Mouse (Mus musculus) common myeloid progenitor, adult 5-6 weeks (primary cell): ENCODE results near the gene Cep89. TPM values are rescaled to one million over a fixed set of nuclear protein-coding genes. Genes with fewer than 3 reads are reported as not detected.

Experiments
- ATAC-seq: replicated peaks from 2 replicates; pipeline ENCODE4 v1.8.0; 2016; ENCODE audit warnings: low read depth, mild to moderate bottlenecking, moderate TSS enrichment, inconsistent platforms; ENCODE audit not compliant: poor library complexity, severe bottlenecking
- total RNA-seq: library from RNA; stranded (forward); fragments of 200-1000, 187-1606 nt; gene quantifications from 2 replicates; pipeline ENCODE4 v1.2.3, GENCODE M21; 2017

The Cep89 gene
- total RNA-seq, 1 experiment from 2014 or later: 10.6 TPM

DNA sequence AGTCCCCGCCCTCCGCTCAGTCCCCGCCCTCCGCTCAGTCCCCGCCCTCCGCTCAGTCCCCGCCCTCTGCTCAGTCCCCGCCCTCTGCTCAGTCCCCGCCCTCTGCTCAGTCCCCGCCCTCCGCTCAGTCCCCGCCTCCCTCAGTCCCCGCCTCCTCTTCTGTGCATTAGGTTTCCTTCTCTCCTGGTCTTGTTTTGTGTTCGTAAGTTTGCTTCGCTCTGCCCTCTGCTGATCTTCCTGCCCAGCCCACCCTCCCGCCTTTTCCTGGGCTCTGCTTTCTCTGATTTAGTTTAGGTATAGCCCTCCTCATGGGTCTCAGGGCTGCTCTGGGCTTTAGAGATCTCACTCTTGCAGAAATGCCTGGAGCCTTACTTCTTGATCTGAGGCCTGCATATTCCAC, 15.0 kb upstream of the Cep89 start:
- no peak for ATAC-seq

DNA sequence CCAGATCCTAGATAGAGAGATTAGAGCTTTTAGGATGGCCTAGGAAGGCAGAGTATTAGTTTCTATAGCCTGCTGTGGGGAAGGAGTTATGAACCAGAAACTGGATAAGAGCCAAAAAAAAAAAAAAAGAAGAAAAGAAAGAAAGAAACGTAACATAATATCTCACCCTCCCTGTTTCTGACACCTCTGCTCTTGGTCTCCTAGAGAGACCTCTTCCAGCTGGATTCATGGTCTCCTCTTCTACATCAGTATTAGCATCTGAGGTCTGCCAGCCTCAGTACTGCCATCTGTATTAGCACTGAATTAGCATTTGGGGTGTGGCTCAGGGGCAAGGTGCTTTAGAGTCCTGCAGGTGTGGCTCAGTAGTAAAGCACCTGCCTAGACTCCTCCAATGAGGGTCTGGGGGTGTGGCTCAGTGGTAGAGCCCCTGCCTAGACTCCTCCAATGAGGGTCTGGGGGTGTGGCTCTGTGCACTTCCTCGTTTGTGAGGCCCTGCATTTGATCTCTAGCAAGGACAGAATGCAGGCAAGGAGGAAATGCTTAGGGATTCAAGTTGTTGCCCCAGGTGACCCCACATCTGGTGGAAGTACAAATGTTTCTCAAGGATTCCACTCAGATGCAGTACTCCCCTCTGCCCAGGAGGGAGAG, 14.0 kb upstream of the Cep89 start:
- peak; percentile 30; the same call in 1 of the 2 replicates for ATAC-seq

DNA sequence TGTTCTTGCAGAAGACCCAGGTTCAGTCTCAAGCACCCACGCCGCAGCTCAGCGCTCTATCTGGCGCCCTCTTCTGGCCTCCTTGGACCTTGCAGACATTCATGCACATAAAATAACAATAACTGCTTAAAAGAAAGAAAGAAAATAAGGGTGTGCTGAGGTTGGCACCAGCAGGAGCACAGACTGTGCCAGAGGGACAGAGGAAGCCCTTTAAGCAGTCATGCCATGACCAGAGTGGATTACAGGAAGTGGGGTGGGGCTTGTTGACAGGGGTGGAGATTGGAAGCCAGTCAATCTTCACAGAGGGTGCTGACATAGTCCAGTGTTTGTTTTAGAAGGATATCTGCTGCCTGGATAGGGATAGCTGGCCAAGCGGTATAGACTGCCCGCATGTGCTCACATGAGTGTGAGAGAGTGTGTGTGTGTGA, 10.3 kb upstream of the Cep89 start:
- ATAC-seq: peak; percentile 39; the same call in 1 of the 2 replicates

DNA sequence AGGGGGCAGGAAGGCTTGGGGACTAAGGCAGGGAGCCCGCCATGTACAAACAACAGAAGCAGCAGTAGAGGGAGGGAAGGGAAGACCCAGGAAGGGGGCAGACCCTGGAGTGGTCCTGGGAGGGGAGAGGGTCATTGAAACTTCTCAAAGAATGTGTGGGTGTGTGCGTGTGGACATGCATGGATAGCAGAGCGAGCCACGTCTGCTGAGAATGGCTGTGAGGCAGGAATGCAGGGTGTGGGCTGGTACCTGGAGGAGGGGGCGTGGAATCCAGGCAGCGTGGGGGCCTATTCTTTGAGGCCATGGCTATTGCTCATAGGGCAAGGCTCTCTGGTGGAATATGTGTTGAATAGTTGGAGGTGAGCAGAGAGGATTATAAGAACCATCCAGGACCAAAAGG, 8.1 kb upstream of the Cep89 start:
- ATAC-seq: no peak

DNA sequence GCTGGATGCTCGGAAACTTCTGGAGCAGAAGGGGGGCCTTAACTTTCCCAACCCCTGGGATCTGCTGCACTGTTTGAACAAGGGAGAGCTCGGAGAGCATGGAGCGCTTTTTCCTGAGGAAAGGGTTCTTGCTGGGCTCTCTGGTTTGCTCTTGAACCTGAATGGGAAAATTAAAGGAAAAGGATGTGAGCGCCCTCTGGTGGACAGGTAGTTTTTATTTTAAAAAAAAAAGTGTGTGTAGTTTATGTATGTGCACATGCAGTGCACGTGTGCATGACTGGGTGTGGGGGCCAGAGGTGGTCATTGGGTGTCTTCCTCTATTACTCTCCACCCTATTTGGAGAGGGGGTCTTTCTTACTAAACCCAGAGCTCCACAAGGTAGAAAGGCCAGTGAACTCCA, 3.9 kb upstream of the Cep89 start:
- ATAC-seq: no peak

DNA sequence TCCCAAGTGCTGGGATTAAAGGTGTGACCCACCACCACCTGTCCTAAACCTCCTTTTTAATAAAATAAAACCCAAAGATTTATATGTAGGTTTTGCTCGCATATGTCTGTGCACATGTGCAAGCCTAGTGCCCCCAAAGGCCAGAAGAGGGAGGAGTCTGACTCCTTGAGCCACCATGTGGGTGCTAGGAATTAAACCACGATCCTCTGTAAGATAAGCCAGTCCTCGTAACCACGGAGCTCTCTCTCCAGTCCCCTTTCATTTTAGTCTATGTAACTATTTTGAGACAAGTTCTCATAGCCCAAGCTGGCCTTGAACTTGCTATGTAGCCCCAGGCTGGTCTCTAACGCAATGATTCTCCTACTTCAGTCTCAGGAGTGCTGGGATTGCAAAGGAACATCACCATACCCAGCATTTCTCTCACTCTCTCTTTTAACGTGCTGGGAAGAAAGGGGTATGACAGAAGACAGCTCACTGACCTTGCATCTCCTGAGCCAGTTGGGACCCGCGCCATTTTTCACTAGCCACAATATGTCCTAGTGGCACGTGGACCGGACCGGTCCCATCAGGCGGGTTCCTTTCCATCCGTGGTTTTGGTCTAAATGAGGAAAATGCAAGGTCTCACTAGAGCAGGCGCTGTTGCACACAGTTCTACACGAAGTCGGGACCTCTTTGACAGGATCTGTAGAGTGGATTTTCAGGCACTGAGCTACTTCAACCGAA, 940 bp upstream of the Cep89 start:
- peak; percentile 26 for ATAC-seq

DNA sequence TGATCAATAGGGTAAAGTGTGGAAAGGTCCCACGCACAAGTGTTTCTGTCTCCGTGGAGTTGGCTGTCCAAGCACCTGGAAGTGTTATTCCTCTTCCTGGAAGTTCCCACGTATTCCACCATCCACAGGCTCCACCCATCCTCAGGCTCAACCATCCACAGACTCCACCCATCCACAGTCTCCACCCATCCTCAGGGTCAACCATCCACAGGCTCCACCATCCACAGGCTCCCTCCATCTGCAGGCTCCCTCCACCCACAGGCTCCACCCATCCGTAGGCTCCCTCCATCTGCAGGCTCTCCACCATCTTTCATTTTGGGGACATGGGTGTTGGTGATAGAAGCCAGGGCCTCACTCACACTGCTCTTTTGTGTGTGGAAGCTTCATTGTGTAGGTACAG, 4.3 kb downstream of the Cep89 start:
- ATAC-seq: no peak

DNA sequence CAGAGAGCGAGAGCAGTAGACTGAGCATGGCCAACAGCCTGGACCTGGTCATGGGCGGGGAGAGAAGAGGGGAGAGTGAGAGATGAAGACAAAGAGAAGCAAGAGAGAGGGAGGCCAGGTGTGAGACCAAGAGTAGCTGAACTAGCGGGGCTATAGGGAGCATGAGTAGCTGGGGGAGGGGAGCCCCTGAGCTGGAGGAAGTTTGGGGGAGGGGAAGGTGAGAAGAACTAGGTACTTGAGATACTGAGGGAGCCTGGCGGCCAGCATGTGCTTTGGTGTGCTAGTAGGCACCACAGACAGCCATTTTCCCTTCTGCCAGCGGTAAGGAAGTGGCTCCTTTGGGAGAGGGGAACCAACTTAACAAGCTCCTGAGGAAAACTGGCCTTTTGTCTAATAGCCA, 18.4 kb downstream of the Cep89 start:
- no peak for ATAC-seq

DNA sequence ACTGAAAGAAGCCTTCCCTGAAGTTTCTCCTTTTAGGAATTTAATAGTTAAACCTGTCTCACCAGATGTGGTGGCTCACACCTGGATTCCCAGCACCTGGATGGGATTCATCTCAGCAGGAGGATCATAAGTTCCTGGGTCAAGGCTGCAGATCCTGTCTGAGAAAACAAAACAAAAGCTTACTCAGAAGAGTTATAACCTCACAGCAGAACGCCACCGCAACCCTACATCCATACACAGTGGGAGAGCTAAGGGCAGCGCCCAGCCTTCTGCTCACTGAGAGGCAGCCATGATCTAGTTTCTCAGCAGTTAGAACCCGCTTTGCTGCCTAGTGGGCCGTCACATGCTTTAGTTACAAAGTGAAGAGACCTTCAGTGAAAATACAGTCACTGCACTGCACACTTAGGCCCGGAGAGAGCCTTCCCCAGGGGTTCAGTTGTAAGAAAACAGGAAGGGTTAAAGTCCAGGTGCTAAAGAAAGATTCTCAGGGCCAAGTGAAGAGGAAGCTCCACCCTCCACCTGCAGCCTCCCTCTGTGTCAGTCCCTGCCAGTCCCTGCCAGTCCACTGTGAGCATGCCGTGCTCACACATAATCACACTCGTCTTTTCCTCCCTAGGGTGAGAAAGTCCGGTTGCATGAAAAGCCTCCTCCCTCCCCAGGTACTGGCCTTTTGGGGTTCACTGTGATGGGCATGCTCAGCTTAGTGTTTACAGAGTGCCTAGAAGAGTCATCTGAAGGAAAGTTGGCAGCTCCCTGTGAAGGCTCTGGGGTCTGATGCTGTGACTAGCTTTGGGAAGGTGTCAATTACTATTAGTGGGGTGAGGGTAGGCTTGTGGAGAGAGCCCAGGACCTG, 19.2 kb downstream of the Cep89 start:
- no peak for ATAC-seq

DNA sequence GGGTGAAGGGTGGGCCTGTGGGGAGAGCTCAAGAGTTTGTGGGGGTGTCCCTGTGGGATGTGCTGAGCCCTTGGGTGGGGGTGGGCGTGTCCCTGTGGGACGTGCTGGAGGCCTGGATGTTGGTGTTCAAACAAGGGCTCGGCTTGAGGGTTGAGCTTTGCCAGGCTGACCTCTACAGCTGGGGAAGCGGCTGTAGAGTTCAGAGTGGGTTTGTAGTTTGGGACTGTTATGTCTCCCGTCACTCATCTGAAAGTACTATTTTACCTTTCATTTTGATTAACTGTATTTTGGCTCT, 19.8 kb downstream of the Cep89 start:
- ATAC-seq: no peak

DNA sequence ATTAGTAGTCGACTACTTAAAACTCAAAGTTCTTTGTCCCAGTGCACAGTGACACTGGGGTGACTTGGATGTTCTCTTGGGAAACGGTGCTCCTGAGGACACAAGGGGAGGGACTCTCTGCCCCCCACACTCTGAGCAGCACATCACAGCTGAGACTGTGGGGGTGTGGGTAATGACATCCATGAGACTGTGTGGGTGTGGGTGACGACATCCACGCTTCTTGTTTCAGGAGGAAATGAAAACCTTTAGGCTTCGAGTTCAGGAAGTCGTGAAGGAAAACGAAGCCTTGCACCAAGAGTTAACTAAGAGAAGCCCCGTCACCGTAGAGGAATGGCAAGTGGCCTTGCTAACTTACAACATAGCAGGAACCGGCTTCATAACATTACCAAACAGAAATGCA, 26.2 kb downstream of the Cep89 start:
- no peak for ATAC-seq

DNA sequence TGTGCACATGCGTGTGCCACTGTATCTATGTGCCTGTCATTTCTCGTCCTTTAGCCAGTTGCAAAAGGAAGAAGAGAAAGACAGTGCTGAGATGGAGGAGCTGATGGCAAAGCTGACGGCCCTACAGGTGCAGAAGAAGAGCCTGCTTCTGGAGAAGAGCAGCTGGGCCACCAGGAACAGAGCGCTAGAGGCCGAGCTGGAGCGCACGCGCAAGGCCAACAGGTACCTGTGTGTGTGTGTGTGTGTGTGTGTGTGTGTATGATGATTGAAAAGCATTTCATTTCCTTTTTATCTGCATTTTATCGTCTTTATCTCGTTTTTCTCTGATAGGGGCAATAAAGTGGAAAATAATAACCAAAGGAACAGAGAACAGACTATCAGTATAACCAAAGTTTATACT, 31.3 kb downstream of the Cep89 start:
- no peak for ATAC-seq

DNA sequence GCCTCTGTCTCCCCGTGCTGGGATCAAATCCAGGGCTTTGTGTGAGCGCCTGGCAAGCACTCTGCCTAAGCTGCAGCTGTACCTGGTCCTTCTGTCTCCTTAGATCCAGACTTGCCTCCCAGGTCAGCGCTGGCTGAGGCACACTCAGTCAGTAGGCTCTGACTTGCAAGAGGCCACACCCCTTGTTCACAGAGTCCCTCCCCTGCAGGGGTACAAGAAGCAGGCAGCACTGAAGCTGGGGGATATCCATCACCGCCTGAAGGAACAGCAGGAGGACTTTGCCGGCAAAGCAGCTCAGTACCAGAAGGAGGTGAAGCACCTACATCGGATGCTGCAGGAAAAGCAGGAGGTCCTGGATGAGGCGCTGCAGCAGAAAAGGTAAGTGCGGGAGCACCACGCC, 38.4 kb downstream of the Cep89 start:
- ATAC-seq: no peak

DNA sequence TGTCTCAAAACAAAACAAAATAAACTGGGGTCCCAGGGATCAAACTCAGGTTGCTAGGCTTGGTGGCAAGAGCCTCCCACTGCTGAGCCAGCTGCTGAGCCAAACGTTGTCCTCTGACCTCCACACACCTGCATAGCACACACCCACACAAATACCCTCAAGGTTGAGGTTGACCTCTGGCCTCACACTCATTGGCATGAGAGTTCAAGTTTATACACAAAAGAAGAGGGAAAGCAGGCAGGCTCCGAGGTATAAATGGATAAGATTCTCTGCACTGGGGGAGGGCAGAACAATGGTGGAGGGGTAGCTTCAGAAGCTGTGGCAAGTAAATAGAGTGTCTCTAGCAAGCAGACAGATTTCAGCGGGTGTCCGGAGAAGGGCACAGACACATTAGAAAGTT, 50.7 kb downstream of the Cep89 start:
- no peak for ATAC-seq

DNA sequence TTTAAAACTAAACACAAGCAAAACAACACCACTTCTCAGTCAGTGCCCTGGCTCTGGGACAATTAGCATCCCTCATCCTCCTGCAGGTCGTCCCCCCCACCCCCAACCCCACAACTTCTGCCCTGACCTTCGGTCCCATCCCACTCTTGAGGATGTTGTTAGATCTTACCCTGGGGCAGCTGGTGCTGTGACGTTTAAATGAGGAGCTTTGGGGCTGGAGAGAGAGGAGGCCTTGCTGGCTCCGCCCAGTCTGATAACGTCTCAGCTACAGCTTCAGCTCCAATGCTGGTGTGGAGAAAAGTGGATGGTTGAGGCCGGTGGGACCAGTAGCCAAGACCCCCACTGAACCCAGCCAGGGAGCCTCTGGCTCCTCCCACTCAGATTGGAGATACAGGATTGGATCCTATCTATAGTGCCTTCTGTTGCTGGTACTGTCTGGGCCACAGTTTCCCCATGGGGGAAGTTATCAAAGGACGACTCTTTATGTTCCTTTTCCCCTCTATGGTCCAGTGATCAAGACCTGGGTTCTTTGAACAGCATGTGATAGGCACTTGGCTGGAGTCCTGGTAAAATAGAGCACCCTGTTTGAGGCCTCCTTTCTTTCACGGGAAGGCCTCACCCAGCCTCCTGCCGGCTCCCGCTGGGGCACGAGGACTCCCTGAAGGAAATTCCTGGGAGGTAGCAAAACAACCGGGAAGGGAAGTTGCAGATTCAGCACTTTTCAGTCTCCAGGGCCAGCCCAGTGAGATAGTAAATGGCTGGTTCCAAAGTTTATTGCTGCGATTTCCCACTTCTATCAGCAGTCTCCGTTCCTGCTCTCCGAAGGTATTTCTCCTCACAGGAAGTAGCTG, 51.4 kb downstream of the Cep89 start, which contains the start of gene Slc7a9:
Gene Slc7a9, plus strand, starts transcription at position 801 of the 851 bp plus-strand sequence.
- no peak for ATAC-seq

DNA sequence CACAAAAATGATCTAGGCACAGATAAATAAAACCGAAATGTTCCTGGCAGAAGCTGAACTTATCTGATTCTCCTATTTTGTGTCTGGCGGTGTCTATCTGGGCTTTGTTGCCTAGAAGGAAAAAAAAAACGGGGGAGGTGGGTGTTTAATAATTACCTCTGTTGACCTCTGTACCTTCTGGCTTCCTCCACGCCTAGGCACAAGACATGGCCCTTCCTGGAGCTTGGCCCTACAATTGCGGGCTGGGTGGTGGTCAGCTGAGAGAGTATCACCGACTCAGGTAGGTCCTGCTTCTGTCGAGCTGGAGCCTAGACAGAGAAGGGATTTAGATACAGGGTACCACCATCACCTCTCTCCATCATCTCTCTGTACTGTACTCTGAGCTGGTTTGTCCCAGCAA, 52.0 kb downstream of the Cep89 start:
- ATAC-seq: no peak

DNA sequence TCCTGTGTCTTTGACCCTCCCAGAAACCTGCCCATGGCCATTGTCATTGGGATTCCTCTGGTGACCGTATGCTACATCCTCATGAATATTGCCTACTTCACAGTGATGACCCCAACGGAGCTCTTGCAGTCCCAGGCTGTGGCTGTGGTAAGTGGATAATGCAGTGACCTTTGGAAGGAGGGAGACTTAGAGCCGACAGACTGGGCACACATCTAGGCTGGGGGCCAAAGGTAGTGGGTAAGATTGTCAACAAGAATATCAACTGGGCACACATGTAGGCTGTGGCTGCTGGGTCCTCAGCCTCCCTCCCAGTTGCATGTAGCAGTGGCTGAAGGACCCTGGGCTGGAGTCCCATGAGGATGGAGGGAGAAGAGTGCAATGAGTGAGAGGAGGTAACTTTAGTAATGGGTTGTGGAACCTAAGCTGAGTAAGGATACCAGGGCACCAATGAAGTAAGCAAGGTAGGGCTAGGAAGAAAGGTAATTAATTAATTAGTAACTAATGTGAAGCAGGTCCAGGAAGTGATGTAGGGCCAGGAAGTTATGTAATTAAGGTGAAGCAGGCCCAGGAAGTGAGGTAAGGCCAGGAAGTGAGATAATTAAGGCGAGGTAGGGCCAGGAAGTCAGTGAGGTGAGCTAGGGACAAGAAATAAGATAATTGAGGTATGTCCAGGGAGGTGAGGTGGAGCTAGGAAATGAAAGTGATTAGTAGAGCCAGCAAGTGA, 59.4 kb downstream of the Cep89 start:
- no peak for ATAC-seq

DNA sequence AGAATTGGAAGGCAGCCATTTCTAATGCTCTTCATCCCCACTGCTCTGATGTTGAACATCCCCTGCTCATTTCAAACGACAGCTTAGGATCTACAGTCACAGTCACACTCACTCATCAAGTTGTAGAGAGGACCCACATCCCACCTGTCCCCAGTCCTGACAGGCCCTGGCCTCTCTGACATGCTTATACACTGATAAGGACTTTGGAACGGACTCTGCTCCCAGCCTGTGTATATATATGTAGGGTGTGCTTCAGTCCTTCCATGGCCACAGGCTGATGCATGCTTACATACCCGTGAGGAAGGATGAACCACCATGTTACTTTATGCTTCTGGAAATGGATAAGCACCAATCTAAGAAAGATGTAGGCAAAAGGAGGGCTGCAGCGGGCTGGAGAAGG, 64.1 kb downstream of the Cep89 start:
- ATAC-seq: no peak

DNA sequence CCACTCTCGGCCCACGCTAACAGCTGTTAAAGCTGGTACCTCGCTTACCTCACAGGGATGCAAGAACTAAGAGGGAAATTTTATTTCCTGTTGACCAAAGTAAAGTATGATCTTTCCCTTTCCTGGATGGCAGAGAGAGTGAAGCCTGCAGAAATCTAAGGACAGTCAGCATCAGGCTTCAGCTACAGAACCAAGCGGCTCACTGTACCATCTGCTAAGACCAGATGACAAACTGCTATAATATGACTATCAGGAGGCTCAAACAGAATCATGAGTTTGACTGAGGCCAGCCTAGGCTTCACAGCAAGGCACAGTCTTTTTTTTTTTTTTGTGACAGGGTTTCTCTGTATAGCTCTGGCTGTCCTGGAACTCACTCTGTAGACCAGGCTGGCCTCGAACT, 68.2 kb downstream of the Cep89 start:
- no peak for ATAC-seq

DNA sequence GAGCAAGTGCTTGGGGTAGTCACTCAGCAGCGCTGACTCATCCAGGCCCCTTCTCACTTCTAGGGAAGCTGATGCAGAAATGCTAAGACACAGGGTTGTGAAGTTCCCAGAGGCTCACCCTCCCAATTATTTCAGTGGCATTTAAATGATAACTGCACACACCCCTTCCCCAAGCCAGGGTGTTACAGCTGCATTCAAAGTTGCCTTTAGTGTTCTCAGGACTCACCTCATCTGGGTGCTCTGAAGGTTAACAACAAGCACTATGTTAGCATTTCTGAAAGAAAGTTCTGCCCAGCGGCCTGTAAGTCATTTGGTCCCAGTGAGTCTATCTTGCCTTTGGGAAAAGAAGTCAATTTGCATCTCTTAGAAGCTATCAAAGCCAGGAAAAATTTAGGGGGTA, 71.0 kb downstream of the Cep89 start:
- ATAC-seq: no peak
